Mouse (Mus musculus): Measurements from ENCODE around the gene Arid1b.

The Arid1b gene

DNA sequence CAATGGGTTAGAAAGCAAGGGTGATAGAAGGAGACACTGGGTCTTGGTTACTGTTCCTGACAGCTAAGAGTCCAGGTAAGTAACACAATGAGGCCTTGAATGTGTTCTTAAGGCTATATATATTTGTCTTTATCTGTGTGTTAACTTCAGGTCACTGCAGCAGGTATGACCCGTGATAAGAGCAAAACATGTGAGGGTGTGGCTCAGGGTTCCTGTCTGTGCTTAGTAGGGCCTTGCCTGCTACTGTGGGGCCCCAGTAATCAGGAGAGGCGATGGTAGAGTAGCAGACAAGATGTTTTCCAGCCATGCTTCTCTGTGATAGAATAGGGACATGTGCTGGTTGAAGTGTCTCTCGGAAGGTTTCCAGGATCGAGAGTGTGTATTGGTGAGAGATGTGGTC, 118.0 kb downstream of the Arid1b start:
- DNase-seq (ENCODE audit: low spot score in 2 of 2), result no peak

DNA sequence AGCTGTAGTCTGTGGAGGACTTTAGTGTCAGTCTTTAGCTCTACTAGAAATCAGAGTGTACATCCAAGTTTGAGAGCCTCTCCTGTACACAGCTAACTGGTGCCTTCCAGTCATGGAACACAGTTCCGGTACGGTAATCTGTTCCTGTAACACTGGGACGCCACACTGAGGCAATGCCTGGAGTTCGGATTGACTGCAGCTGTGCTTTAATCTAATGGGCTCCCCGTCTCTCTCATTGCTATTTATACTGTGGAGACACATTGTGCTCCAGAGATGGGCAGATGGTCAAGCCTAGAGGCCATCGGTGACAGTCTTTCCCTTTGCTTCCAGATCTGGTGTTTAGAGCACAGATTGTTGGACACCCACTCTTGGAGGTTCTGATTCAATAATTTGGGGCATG, 121.8 kb downstream of the Arid1b start:
- no peak for DNase-seq (ENCODE audit: low spot score in 2 of 2)

DNA sequence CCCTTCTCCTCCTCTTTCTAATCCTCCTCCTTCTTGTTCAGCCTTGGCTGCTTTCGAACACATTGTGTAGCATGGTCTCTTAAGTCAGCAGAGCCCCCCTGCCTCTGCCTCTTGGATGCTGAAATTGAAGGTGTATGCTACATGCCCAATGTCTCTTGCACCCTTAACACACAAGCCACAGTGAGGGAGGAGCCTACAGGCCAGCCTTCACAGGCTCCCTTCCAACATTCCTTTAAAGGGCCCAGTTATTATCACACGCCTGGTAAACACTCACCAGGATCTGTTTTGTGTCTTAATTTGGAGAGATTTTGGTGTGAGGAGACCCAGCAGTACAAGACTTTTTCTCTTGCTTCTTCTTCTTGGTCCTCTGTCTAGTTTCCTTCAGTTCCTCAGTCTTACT, 122.9 kb downstream of the Arid1b start:
- no peak for DNase-seq (ENCODE audit: low spot score in 2 of 2)

DNA sequence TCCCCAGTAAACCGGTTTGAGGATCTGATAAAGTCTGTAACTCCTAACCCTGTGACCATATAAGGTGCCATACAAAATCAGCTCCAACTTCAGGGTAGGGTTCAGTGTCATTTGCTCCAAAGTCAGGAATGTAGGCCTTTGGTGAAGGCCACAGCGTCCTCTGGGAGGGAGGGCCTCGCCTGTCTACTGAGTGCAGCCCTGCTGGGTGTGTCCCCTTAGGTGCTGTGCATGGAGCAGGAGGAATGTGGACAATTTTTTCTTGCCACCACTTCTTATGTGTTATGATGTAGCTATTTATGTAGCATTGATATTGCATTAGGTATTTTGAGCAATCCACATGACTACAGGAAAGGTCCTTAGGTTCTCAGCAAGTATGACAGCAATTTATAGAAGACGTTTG, 124.0 kb downstream of the Arid1b start:
- no peak for DNase-seq (ENCODE audit: low spot score in 2 of 2)

DNA sequence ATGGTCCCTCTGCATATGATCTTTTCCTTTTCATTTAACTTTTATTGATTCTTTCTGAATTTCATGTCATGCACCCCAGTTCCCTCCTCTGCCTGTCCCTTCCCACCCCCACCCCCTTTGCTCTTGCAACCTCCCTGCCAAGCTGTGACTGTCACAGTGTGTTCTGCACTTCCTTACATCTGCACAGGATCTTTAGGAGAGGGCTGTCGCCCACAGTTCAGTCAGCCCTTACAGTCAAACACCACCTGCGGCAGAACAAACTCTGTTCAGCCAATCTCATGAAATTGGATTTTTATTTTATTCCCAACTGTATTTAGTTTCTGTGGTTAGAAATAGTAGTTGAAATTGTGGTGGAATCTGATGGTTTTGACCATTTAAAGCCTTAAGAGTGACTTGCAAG, 130.5 kb downstream of the Arid1b start:
- no peak for DNase-seq (ENCODE audit: low spot score in 2 of 2)

DNA sequence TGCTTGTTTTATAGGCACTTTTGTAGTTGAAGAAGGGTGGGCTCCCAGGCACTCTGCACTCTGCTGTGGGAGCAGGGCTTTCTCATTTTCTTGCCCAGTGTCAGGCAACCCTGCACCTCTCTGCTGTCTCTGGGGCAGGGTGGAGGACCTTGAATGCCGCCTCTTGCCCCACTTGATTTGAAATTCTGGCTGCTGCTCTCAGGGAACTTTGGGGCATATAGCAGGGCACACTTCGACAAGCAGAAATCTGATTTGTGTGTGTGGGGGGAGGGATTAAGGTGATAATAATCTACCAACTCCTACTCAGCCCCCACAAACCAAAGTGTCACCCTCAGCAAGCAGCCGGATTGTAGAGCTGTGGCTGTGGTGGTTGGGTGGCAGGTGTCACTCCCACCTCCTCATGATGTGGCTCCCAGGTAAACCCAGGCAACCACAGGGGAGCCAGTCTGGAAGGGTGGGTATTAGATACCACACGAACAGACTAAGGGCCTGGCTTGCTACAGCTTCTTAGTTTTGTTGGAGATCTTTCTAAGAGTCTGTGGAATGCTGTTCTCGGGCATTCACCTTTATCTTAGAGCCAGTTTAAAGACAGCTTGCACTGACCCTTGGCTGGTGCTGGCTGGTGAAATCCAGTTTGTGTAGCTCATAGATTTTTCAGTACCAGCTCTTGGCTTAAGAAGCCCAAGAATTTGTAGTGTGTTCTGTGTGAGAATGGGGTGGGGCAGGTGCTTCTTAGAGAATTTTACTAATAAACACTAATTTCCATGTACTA, 131.1 kb downstream of the Arid1b start:
- DNase-seq (ENCODE audit: low spot score in 2 of 2), result no peak

DNA sequence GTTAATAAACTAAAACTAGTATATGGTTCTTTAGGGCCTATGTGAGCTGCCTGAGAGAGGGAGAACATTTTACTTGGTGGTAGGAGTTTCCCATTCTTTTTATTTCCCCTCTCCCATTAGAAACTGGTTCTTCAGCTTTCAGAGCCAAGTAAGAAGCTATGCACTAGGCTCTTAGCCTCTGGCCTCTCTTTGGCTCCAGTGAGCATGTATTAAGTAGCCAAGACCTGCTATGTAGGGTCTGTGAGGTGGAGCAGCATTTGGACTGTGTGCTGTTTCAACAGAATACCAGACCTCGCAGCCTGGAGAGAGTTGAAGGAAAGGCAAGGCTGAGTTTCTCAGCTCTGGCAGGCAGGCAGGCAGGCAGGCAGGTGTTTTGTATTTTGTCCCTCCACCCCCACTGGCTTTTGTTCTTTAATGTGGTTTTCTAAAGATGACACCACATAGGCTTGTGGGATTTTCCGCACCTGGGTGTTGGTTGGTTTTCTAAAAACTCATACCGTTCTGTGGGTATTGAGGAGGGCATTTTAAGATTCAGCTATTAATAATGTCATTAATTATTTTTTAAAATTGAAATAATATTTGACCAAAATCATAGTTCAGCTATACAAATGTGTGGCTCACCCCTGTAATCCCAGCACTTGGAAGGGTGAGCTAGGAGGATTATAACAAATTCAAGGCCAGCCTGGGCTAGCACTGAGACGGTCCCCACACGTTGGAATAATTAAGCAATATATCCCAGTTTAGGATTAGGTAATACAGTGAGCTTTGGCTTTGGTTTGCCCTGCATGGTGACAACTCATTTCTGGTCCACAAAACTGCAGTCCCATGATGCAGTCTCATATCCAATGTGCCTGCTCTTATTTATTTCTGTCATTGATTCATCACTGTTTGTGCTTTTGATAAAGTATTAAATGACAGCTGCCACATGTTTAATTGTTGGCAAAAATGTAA, 132.0 kb downstream of the Arid1b start:
- no peak for DNase-seq (ENCODE audit: low spot score in 2 of 2)

DNA sequence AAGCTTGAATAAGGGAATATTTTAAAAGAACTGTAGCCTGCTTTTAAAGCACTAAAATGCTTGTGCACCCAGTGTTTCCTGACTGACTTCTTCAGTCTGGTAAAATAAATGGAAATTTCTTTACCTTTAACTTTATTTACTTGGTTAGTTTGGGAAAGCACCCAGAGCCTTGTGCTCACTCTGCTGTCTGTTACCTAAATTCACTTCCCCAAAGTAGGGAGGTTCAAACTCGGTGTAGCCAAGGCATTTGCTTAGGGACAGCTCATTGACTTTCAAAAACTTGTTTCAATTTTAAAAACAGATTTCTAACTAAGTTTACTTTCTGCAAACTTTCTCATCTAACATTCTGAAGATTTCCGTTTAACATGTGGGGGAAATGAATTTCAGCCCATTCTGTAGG, 135.5 kb downstream of the Arid1b start:
- DNase-seq (ENCODE audit: low spot score in 2 of 2), result no peak

DNA sequence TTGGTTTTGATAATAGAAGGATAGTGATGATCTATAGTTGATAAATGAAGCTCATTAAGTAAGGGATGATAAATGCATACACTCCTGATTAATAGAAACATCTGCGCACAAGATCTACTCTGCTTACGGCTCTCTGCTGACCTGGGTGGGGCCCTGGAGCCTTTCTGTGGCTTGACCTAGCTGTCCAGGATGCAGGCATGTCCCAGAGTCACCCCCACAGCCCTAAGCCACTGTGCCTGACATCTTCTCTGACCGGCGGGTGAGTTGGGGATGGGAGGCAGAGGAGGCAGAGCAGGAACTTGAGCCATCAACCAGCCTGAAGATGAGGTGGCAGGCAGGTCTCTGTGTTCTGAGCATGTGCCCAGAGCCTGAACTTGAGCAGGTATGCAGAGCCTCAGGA, 136.0 kb downstream of the Arid1b start:
- no peak for DNase-seq (ENCODE audit: low spot score in 2 of 2)

DNA sequence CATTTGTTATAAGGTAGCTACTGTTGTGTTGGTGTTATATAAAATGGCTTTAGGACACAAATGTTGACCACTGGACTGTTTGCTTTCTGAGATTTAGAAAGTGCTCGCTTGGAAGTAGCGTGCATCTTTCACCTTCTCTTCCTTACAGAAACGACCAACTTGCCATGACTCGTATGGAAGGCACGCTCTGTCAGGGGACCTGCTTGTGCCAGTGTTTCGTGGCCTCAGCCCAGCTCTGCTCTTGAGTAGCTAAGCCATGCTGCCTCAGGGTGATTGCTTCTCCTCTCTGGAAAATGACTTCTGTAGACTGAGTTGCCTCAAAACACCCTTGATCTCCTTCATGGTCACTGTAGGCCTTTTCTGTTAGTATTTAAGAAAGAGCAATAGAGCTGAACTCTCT, 137.6 kb downstream of the Arid1b start:
- no peak for DNase-seq (ENCODE audit: low spot score in 2 of 2)

DNA sequence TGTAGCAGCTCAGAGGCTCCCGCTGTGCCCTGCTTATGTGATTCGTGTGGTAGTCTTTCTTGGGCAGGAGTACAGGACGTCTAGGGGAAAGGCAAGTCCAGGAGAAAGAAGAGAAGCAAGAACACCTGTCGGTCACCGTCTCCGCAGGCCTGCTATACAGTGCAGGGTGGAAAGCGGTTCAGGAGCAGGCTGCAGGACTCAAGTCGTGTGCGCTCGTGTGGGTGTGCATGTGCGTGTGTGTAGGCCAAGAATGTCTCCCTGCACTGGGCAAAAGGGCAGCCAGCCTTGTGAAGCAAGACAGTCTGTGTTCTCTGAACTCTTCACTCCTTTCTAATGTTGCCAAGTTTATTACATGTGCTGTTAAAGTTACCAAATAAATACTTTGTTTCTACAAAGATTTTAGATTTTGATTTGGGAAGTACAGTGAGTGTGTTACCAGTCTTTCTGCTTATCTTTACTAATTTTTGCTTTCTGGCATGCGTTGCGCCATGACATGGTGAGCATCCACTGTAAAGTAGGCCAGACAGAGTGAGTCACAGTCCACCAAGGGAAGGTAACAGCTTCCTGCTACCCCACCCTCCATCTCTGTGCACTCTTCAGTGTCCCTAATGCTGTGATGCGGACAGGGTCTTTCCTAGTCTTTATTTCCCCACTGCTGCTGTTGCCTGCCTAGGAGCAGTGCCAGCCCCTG, 138.3 kb downstream of the Arid1b start:
- no peak for DNase-seq (ENCODE audit: low spot score in 2 of 2)

DNA sequence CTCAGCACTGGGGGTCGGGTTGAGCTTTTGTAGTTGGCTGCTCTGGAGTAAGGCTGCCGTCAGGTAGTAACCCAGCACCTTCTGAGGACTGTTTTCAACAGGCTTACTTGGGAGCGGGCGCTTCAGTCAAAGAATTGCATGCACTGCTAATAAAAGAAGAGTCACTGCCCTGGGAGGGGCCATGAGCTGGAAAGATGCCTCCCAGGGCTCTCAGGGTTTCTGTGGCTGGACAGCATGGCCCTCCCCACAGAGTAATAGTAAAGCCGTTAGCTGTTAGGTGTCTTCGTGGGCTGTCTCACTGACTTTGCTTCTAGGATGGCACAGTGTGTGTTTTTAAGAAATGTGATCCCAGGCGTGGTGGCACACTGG, 138.8 kb downstream of the Arid1b start:
- DNase-seq (ENCODE audit: low spot score in 2 of 2), result no peak

DNA sequence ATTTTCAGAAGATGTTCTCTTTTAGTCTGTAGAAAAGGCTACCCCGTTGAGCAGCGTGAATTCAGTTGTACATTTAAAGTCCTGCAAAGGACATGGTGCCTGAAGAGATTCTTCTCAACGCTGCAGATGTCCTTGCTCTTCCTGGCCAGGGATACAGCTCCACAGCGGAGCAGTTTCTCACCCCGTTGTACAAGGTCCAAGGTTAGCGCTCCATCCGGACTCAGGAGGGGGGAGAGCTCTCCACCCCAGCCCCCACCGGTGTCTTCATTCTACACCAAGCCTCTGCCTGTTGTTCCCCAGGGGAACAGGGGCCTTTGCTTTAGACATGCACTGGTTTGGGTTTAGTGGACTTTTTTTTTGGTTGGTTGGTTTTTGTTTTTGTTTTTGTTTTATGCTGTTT, 139.7 kb downstream of the Arid1b start:
- no peak for DNase-seq (ENCODE audit: low spot score in 2 of 2)

DNA sequence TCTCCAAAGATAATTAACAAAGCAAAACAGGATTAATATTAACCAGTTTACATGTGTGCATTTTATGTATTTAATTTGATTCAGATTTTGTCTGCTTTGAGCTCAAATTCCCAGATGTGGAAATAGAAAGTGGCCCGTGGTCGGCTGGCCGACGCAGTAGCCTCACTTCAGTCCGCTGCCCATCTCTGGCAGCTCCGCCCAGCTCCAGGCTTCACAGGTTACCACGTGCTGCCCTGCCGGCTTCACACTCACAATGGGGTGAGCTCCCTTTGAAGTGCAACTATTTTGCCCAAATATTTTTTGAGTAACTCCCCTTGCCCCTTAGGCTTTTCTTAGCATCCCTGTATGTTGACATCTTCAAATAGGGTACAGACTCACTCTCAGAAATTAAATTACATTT, 140.1 kb downstream of the Arid1b start:
- DNase-seq (ENCODE audit: low spot score in 2 of 2), result no peak

DNA sequence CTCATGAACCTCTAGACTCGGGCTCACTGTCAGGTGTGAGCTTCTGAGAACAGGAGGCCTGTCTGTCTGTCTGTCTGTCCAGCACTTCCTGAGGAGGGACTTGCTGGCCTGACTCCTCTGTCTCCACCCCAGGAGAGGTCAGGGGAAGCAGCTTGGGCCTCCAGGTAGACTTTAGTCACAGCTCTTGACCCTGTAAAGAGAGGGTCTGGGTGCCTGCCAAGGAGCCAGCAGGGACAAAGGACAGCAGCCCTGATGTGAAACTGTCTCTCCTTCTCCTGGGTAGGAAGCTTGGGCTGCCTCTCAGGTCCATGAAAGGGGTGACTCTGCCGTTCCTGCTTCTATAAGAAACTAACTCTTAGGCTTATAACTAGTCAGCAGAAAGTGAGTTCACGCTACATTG, 143.8 kb downstream of the Arid1b start:
- peak in 1 of 2 experiments; percentile 51 for DNase-seq (ENCODE audit: low spot score in 2 of 2)

DNA sequence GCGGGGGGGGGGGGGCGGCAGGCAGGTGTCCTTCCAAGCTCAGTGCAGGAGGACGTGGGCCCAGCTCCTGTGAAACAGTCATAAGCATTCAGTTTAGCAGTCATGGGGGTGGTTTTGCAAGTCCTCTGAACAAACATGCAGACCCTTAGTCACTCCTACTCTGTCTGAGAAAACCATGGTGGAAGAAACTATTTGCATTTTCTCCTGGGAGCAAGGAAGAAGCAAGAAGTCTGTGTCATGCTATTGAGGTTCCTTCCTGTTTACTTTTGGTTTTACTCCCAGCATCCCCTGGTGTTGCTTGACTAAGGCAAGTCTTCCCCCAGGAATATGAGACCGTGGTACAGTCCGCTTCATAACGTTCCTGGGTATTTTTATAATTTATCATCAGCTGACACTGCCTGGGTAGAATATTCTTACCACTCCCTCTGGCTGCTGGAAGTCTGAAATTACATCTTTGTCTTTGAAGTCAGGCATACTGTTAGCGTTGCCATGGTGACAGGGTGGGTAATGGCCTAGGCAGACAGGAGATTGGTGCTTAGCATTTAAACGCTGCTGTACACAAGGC, 144.6 kb downstream of the Arid1b start:
- DNase-seq (ENCODE audit: low spot score in 2 of 2), result peak; percentile 88 to 95

DNA sequence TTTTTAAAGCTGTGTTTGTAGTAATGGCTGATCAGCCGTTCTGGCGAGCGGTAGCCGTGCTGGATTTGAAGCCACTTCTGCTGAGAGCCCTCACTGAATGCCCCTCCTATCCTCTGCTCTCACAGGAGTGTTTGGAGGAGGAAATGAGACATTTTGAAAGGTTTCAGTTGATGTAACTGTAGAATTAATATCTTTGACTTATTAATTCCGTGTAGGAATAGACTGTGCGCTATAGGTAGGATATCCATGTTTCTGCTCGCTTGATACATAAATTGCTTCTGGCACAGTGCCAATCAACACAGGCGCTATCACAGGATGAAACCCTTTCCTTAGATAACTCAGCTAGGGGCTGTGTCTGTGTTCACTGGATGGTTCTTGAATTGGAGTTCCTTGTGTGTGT, 145.4 kb downstream of the Arid1b start:
- no peak for DNase-seq (ENCODE audit: low spot score in 2 of 2)

DNA sequence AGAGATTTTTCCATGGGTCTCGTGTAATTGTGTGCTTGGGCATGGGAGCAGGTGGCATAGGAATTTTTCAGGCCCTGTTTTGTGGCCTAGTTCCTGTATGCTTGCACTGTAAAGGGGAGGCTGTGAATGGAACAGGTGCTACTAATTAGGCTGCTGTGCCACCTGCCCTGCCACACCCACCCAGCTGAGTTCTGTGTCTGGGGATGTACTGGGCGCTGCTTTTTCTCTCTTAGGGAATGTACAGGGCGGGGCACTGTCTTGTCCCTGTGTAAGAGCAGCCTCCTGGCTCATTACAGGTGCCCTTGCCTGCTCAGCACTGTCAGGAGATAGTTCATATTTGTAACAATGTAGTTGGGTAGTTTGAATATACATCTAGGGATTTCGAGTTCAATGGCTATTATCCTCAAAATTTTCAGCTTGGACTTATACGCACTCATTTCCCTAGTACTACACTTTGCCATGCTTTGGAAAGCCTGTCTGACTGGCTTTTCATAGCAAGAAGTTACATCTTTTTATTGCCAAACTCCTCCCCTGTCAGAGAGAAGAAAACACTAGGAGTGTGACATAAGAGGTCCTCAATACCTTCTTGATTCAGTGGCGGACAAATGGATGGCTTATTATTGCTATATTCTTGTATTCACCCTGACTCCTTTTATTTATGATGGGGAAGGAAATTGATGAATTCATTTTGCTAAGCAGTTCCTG, 149.8 kb downstream of the Arid1b start:
- no peak for DNase-seq (ENCODE audit: low spot score in 2 of 2)

DNA sequence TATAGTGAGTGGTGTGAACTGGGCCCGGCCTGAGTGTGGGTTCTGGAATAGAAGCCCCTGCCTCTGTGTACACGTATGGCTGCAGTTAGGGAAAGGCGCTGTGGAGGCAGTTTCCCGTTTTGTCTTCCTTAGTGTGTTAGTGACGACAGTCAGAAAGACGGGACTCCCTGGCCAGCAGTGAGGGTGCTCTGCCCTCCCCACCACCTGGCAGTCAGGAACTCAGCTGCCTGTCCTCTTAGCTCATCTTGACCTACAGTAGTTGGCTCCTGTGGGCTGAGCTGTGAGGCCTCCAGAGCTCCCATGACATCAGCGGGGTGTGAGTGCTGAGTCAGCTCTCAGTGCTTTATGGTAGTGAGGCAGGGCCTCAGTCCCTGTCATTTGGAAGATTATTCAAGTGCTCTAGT, 156.5 kb downstream of the Arid1b start:
- DNase-seq (ENCODE audit: low spot score in 2 of 2), result no peak

DNA sequence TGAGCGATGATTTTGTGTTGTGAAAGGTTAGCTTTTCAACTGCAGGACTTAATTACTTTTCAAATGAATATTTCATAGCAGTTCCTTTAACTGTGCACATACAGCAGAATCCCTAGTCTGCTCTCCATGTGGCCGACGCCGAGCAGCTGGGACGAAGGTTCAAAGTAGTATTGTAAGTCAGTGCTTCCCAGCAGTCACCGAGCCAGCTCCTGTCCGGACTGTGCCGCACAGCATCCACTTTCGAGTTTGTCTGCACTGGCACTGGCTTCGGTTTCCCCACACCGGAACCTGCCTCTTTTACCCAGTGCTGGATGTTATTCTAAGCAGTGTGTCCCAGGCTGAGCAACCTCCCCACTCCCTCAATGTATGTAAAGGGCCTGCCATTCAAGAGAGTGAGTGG, 157.7 kb downstream of the Arid1b start:
- DNase-seq (ENCODE audit: low spot score in 2 of 2), result no peak

DNA sequence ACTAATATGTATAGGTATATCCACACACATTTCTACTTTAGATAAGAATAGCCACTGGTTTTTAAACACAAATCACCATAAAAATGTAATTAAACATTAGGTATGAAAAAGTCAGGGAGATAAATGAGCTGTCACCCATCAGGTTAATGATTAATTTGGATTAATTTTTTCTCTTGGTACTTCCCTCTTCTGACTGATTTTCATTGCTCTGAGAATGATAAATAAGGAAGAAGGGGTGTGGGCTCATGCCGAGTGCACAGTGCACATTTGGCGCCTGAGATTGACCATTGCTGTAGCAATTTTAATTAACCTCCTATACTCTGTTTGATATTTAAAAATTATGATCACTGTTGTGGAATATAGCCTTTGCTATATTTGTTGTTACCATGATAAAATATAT, 159.3 kb downstream of the Arid1b start:
- DNase-seq (ENCODE audit: low spot score in 2 of 2), result no peak

DNA sequence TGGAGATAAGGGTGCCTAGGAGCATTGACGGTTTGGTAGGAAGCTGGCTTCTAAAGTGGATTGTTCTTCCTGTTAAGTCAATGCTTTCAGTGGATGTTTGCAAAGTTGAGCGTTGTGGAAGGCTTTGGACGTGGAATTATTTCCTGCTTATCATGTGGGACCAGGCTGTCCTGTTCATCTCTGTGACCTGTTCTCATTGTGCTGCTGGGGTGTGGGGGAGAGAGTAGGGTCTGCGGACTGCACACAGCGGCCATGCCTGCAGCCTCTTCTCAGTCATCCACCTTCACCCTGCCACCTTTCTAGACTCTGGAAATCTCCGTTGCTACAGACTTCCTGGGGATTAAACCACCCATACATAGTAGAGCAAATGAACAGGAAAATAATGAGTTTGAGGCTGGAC, 160.2 kb downstream of the Arid1b start:
- no peak for DNase-seq (ENCODE audit: low spot score in 2 of 2)
